Mouse (Mus musculus): ENCODE results near the gene Ibtk. TPM values are rescaled to one million over a fixed set of nuclear protein-coding genes. Genes with fewer than 3 reads are reported as not detected.

Gene Ibtk
- polyA plus RNA-seq, 1 experiment from 2014 or later: 29.5 TPM

Other genes with a start within 250 kb of the Ibtk start
- gene Tpbg, start 93.0 kb upstream of the Ibtk start, polyA plus RNA-seq (2015; fragmentation: Nextera tagmentation; extraction: Ambion mirVana): 14.6 and 16.4 TPM in 2 replicates

Measured in forebrain, embryonic 13.5 days (tissue).